Mouse (Mus musculus): ENCODE results near the gene Gm21083.
"Not testable (repeated sequence)": the region's sequence is repeated elsewhere in the genome, so short reads cannot be mapped to it uniquely, and the experiment has no call there.

Gm21083 gene

DNA sequence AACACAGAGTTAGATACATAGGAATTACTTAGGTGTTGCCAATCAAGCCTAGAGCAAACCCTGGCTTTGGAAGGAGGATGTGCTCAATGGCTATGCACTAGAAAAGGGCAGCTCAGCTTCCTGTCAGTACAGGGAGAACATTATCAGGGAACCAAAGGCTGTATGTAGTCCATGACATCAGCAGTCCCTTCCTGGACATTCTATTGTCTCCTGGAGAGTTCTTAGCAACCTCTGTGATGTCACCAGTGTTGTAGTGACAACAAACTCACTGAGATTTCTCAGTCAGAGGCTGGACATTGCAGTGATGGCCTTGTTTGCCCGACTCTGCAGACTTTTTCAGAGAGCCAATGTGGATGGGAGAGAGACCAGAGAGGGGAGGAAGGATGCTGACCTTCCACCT lies at the start of gene Gm21083:
Gene Gm21083, plus strand, starts transcription at position 301 of the 400 bp plus-strand sequence.
- not testable (repeated sequence) for DNase-seq

GRCm38 (mm10) chr5:15529122-15529521 lies 48.0 kb upstream of the Gm21083 start, which contains the start of gene Gm21190:
Gene Gm21190, minus strand, starts transcription at chr5:15529222.
- DNase-seq = not testable (repeated sequence)

DNA sequence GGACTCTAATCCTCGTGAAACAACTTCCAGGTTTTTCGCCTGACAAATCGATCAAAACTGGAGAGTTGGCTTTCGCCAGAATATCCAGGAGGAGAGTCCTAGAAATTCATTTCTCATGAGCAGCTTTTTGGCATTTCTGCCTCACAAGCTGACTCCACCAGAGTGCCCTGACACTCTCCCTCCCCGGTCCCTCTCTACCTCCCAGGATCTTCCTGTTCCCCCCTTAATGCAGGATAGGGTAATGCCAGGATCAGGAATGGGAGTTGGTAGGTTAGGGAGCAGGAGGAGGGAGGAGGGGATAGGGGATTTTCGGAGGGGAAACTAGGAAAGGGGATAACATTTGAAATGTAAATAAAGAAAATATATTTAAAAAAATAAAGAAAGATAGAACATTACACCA lies 28.5 kb upstream of the Gm21083 start:
- DNase-seq = not testable (repeated sequence)

DNA sequence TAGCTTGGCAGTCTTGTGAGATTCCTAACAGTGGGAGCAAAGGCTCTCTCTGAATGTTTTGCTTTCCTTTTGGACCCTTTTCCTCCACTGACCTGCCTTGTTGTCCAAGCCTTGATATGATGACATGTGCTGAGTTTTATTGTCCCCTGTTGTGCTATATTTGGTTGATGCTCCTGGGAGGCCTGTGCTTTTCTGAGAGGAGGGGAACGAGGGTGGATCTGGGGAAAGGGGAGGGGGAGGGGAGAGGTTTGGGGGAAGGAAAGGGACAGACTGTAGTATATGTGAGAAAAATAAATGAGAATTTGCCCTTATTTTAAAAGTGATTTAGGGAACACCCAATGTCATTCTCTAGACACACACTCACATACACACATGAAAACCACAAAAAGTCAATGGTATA lies 28.0 kb upstream of the Gm21083 start:
- peak; percentile 7 for DNase-seq

GRCm38 (mm10) chr5:15549606-15550005 lies 27.5 kb upstream of the Gm21083 start:
- DNase-seq = peak; percentile 40

DNA sequence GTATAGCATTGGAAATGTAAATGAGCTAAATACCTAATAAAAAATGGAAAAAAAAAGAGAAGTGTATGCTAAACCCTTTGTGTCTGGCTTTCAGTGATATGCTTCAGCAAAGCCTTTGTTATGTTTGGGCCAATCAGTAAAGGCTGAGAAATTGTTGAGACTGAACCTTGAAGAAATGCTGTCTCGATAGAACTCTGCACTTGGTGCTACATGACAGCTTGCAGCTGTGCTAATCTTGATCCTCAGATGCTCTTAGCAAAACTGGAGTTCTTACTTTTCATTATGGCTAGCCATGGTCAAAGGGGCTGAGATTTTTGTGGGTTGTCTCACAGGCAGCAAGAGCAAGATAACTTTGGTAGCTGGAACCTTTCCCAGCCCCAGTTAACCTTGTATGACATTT lies 18.5 kb upstream of the Gm21083 start:
- DNase-seq = not testable (repeated sequence)

- DNase-seq = not testable (repeated sequence)
Observed at GRCm38 (mm10) chr5:15561425-15562264, 15.5 kb upstream of the Gm21083 start.

DNA sequence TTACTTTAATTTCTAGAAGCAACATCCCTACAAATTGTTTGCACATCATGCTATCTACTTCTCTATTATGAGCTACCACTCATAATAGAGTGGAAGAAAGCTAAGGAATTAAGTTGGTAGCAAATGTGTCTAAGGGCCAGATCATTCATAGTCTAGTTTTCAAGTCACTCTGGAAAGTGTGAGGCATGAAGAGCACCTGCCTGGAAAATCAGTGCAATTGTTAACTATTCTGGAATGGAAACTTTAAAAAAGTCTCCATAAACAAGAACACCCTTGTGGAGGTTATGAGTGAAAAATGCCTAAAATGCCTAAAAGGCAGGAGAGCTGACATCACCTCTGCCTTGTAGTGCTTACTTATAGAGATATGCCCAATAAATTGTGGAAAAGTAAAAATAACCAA lies 3.4 kb upstream of the Gm21083 start:
- DNase-seq = not testable (repeated sequence)

DNA sequence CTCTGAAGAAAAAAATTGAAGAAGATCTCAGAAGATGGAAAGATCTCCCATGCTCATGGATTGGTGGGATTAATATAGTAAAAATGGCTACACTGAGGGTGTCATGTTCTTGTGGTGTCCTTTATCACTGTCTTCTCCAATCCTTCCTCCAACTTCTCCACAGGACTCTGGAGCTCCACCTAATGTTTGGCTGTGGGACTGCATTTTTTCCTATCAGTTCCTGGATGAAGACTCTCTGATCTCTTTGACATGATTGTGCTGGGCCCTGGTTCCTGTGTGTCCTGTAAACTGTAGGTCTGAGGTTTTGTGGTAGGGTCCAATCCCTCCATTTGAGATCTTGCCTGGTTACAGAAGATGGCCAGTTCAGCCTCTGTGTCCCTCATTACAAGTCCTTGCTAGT lies 9.2 kb downstream of the Gm21083 start:
- not testable (repeated sequence) for DNase-seq

- DNase-seq = peak; percentile 76
Observed at GRCm38 (mm10) chr5:15588291-15588690, 11.2 kb downstream of the Gm21083 start.

DNA sequence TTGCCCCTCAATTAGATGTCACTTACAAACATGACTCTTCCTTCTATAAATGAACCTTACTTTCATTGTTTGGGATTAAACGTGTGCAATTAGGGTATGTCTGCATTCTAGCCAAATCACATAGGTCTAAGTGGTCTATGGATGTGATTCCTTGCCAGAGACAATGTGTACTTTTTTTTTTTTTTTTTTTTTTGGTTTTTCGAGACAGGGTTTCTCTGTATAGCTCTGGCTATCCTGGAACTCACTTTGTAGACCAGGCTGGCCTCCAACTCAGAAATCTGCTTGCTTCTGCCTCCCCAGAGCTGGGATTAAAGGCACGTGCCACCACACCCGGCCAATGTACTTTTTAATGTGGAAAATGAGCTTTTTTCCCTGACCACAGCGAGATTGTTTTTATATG lies 13.5 kb downstream of the Gm21083 start:
- DNase-seq = not testable (repeated sequence)

DNA sequence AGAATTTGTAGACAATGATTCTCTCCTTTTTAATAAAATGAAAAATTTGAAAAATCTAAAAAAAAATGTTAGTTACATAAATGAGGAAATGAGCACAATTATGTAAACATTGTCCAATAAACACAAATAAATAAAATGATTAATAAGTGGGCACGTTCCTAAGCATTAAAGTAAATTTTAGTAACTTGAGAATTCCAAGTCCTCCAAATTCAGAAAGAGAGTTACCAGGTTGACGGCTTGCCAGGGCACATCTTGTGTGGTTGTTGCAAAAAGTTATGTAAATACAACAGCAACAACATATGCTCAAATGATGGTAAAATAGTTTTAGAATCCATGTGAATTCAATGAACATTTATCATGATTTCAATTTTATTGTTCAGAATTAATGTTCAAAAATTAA lies 14.4 kb downstream of the Gm21083 start:
- not testable (repeated sequence) for DNase-seq

DNA sequence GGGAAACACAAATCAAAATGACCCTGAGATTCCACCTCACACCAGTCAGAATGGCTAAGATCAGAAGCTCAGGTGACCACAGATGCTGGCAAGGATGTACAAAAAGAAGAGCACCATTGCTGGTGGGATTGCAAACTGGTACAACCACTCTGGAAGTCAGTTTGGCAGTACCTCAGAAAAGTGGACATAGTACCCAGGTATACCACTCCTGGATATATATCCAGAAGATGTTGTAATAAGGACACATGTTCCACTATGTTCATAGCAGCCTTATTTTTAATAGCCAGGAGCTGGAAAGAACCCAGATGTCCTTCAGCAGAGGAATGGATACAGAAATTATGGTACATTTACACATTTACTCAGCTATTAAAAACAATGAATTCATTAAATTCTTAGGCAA lies 21.7 kb downstream of the Gm21083 start:
- not testable (repeated sequence) for DNase-seq

DNA sequence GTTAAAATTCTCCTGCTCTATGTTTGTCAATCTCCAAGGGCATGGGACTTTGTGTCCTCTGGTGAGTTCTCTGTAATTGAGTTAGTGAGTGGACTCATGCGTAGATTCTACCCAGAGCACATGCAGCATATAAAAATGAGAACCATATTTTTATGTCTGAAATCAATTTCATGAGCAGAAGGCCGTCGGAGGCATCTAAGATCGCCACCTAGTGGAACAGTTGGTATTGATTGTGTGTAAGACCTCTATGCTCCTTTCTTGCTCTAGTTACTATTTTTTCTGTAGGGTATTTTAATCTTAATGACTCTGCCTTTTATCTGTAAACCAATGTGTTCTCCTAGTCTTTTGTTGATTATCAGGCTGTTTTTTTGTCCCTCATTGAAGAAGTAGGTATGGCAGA lies 23.2 kb downstream of the Gm21083 start:
- DNase-seq = not testable (repeated sequence)

- not testable (repeated sequence) for DNase-seq
Observed at GRCm38 (mm10) chr5:15601481-15601880, 24.3 kb downstream of the Gm21083 start.

- DNase-seq = not testable (repeated sequence)
Observed at GRCm38 (mm10) chr5:15601960-15602359, 24.8 kb downstream of the Gm21083 start.

DNA sequence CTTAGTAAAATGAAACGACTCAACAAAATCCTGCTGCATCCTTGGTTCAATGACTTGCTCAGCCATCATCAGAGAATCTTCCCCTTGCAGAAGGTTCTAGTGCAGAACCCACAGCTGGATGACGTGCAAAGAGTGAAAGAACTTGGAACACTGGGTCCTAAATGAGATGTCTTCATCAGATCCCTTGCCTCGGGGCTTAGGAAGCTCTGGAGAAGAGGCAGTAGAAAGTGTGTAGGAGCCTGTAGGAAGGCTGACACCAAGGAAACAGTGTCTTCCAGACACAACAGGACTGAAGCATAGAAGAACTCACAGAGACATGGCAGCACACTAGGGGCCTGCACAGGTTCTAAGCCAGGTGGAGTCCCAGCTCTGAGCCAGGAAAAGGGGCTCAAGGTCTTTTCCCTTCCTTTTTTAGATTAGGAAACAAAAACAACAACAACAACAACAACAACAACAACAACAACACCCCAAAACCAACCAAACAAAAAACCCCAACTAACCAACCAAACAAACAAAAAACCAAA lies 25.4 kb downstream of the Gm21083 start:
- not testable (repeated sequence) for DNase-seq

GRCm38 (mm10) chr5:15603008-15603407 lies 25.9 kb downstream of the Gm21083 start:
- not testable (repeated sequence) for DNase-seq

DNA sequence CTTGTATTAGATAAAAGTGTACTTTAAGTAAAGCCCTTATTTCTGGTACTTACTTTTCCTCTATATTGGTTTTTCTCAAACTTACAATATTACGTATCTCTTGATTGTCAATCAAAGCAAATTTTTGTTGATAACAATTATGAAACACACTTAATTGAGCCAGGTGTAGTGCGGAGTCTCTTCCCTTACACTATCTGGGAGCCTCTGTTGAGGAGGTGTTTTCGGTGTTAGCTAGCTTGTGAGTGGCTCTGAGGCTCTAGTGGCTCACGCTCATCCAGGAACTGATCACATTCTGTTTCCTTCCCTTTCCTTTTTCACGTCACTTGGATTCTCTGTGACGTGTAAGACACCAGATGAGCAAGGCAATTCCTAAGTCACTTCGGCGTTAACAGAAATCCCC lies 26.5 kb downstream of the Gm21083 start:
- DNase-seq = not testable (repeated sequence)

DNA sequence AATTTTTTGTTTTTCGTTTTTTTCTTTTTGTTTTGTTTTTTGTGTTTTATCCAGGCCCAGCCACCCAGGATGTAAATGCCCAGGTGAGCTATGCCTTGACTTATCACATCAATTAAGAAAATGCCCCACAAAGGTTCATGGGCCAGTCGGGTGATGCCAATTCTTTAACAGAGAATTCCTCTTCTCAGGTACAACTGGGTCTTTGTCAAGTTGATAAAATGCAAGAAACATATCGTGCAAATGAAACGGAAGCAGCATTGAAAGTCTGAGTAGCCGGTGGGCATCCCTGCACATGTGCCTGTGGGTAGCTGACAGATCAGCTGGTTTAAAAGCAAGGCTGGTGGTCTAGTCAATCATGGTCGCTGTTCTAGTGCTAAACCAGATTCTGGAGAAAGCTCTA lies 29.5 kb downstream of the Gm21083 start:
- not testable (repeated sequence) for DNase-seq

DNA sequence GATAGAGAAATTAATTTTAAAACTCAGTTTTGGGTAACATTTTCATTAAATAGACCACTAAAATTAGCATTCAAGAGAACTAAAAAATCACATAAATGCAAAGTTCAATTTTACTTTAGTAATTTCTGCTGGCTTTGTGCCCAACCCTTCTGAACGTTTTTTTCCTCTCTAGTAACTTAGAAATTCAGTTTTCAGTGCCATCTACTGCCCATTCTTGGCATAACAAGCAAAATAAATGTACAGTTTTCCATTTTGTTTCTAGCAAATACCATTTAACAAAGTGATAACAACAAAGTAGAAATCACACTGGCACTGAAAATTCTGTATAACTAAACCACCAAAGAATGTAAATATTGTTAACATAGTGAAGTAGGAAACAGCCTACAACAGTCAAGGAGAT lies 33.6 kb downstream of the Gm21083 start:
- DNase-seq = peak; percentile 32

DNA sequence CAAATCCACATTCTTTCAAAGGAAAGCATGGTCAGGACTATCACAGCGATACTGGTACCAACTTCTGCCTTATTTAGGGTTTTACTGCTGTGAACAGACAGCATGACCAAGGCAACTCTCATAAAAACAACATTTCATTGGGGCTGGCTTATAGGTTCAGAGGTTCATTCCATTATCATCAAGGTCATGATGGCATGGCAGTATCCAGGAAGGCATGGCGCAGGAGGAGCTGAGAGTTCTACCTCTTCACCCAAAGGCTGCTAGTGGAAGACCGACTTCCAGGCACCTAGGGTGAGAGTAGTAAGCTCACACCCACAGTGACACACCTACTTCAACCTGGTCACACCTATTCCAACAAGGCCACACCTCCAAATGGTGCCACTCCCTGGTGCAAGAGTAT lies 39.1 kb downstream of the Gm21083 start:
- DNase-seq = not testable (repeated sequence)

- DNase-seq = not testable (repeated sequence)
Observed at GRCm38 (mm10) chr5:15618764-15619163, 41.6 kb downstream of the Gm21083 start, which contains the start of gene Speer4d. Gene Speer4d, plus strand, starts transcription at chr5:15619064.

DNA sequence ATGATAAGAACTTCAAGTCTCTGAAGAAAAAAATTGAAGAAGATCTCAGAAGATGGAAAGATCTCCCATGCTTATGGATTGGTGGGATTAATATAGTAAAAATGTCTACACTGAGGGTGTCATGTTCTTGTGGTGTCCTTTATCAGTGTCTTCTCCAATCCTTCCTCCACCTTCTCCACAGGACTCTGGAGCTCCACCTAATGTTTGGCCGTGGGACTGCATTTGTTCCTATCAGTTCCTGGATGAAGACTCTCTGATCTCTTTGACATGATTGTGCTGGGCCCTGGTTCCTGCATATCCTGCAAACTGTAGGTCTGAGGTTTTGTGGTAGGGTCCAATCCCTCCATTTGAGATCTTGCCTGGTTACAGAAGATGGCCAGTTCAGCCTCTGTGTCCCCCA lies 51.0 kb downstream of the Gm21083 start:
- DNase-seq = not testable (repeated sequence)
